Mouse (Mus musculus): ENCODE results near the gene Defb38. TPM values are rescaled to one million over a fixed set of nuclear protein-coding genes. Genes with fewer than 3 reads are reported as not detected.

Gene Defb38
- not detected for polyA plus RNA-seq (2014; fragmentation: Illumina TruSeq; extraction: RNeasy Lipid Tissue Mini Kit (QIAGEN cat#74804); ENCODE audit: low read depth, low replicate concordance)

GRCm38 (mm10) chr8:19026466-19026865 lies at the start of gene Defb38:
Defb38 (minus strand) TSS chr8:19026566.

GRCm38 (mm10) chr8:19064710-19065109 lies 38.3 kb upstream of the Defb38 start, which contains the start of gene Defb39:
Defb39 (minus strand) TSS chr8:19064810.

Other genes starting within 250 kb of the Defb38 start
- gene Defb40, start 48.3 kb downstream of the Defb38 start, polyA plus RNA-seq (2014; fragmentation: Illumina TruSeq; extraction: RNeasy Lipid Tissue Mini Kit (QIAGEN cat#74804); ENCODE audit: low read depth, low replicate concordance) = not detected
- gene Defb37, start 35.5 kb downstream of the Defb38 start, polyA plus RNA-seq (2014; fragmentation: Illumina TruSeq; extraction: RNeasy Lipid Tissue Mini Kit (QIAGEN cat#74804); ENCODE audit: low read depth, low replicate concordance) = 3.9 TPM
- not detected for gene Defb39, start 38.2 kb upstream of the Defb38 start, polyA plus RNA-seq (2014; fragmentation: Illumina TruSeq; extraction: RNeasy Lipid Tissue Mini Kit (QIAGEN cat#74804); ENCODE audit: low read depth, low replicate concordance)
- not detected for gene Defb12, start 88.3 kb upstream of the Defb38 start, polyA plus RNA-seq (2014; fragmentation: Illumina TruSeq; extraction: RNeasy Lipid Tissue Mini Kit (QIAGEN cat#74804); ENCODE audit: low read depth, low replicate concordance)
- not detected for gene Defb34, start 97.2 kb upstream of the Defb38 start, polyA plus RNA-seq (2014; fragmentation: Illumina TruSeq; extraction: RNeasy Lipid Tissue Mini Kit (QIAGEN cat#74804); ENCODE audit: low read depth, low replicate concordance)
- not detected for gene Gm45826, start 114.2 kb upstream of the Defb38 start, polyA plus RNA-seq (2014; fragmentation: Illumina TruSeq; extraction: RNeasy Lipid Tissue Mini Kit (QIAGEN cat#74804); ENCODE audit: low read depth, low replicate concordance)
- not detected for gene Defb14, start 167.8 kb upstream of the Defb38 start, polyA plus RNA-seq (2014; fragmentation: Illumina TruSeq; extraction: RNeasy Lipid Tissue Mini Kit (QIAGEN cat#74804); ENCODE audit: low read depth, low replicate concordance)
- gene Defb4, start 172.1 kb upstream of the Defb38 start, polyA plus RNA-seq (2014; fragmentation: Illumina TruSeq; extraction: RNeasy Lipid Tissue Mini Kit (QIAGEN cat#74804); ENCODE audit: low read depth, low replicate concordance) = not detected
- not detected for gene Defb6, start 198.9 kb upstream of the Defb38 start, polyA plus RNA-seq (2014; fragmentation: Illumina TruSeq; extraction: RNeasy Lipid Tissue Mini Kit (QIAGEN cat#74804); ENCODE audit: low read depth, low replicate concordance)
- not detected for gene Defb46, start 213.3 kb upstream of the Defb38 start, polyA plus RNA-seq (2014; fragmentation: Illumina TruSeq; extraction: RNeasy Lipid Tissue Mini Kit (QIAGEN cat#74804); ENCODE audit: low read depth, low replicate concordance)
- not detected for gene Defb5, start 221.0 kb upstream of the Defb38 start, polyA plus RNA-seq (2014; fragmentation: Illumina TruSeq; extraction: RNeasy Lipid Tissue Mini Kit (QIAGEN cat#74804); ENCODE audit: low read depth, low replicate concordance)